Mouse (Mus musculus): Measurements from ENCODE around the gene Gm10065.

The Gm10065 gene

DNA sequence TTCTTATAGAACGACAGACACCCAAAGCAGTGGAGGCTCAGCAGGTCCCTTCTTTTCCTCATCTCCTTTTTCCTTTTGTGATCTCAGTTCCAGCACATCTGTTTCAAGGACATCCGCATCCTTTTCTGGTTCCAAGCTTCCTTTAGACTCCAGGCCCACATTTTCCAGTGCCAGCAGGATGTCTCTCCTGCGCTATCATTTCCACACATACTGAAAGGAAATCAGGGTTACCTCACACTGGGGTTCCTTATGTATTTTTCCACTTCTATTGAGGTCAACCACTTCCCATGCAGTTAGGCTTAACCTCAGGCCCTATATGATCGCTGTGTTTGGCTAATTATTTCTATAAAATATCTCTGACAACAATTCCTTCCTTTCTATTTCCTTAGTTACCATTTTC lies 43.8 kb downstream of the Gm10065 start:
- no peak for DNase-seq (ENCODE audit: low read depth)

All from fibroblast of lung, adult 2 months (primary cell).